Mouse (Mus musculus): ENCODE results near the gene Hbp1. TPM values are rescaled to one million over a fixed set of nuclear protein-coding genes. Genes with fewer than 3 reads are reported as not detected.

Hbp1 gene
- polyA plus RNA-seq, 1 experiment from 2014 or later = 132 TPM

- H3K4me2 ChIP-seq (replicated peaks; ENCODE audit: low read depth, low read length) = no peak overlapping the region
- H3K4me1 ChIP-seq (ENCODE audit: insufficient read depth, low read length) = no peaks in the 10 kb centered on the region
- H3K36me3 ChIP-seq (ENCODE audit: insufficient read depth, low read length) = no peaks in the 10 kb centered on the region
- H3K9ac ChIP-seq (replicated peaks; ENCODE audit: low read length) = no peak overlapping the region
- 16% methylated on average over 2 of the region's 2 CpGs for WGBS
- no peak for ATAC-seq (ENCODE audit: low FRiP score, low TSS enrichment)
- no peaks in the 10 kb centered on the region for H3K27me3 ChIP-seq (ENCODE audit: insufficient read depth, low read length)
- no peak overlapping the region for H3K4me3 ChIP-seq (ENCODE audit: low read length)
- H3K27ac ChIP-seq (ENCODE audit: low read length) = no peak overlapping the region
- no peaks in the 10 kb centered on the region for H3K9me3 ChIP-seq (ENCODE audit: low read length)
Observed at GRCm38 (mm10) chr12:31895888-31896287, 54.4 kb downstream of the Hbp1 start.

- H3K27me3 ChIP-seq (ENCODE audit: insufficient read depth, low read length) = no peaks in the 10 kb centered on the region
- 47% methylated on average over 8 of the region's 8 CpGs for WGBS
- H3K9me3 ChIP-seq (ENCODE audit: low read length) = no peaks in the 10 kb centered on the region
- no peak overlapping the region for H3K4me3 ChIP-seq (ENCODE audit: low read length)
- H3K9ac ChIP-seq (replicated peaks; ENCODE audit: low read length) = no peak overlapping the region
- no peaks in the 10 kb centered on the region for H3K36me3 ChIP-seq (ENCODE audit: insufficient read depth, low read length)
- no peak for ATAC-seq (ENCODE audit: low FRiP score, low TSS enrichment)
- no peak overlapping the region for H3K4me2 ChIP-seq (replicated peaks; ENCODE audit: low read depth, low read length)
- no peak overlapping the region for H3K27ac ChIP-seq (ENCODE audit: low read length)
- no peaks in the 10 kb centered on the region for H3K4me1 ChIP-seq (ENCODE audit: insufficient read depth, low read length)
Observed at GRCm38 (mm10) chr12:31895095-31895734, 55.1 kb downstream of the Hbp1 start.

GRCm38 (mm10) chr12:31892771-31893170, 57.6 kb downstream of the Hbp1 start:
- WGBS = 87% methylated on average over 7 of the region's 7 CpGs
- Histone ChIP-seq H3K9me3 (ENCODE audit: low read length) (no peaks in the 10 kb centered on the region), H3K4me3 (ENCODE audit: low read length) (no peak overlapping the region), H3K9ac (replicated peaks; ENCODE audit: low read length) (no peak overlapping the region), H3K4me2 (replicated peaks; ENCODE audit: low read depth, low read length) (no peak overlapping the region), H3K4me1 (ENCODE audit: insufficient read depth, low read length) (no peaks in the 10 kb centered on the region), H3K36me3 (ENCODE audit: insufficient read depth, low read length) (0 out of 2 replicates have a peak, but pooled peaks cover 3% of the 10 kb centered on the region), H3K27me3 (ENCODE audit: insufficient read depth, low read length) (no peaks in the 10 kb centered on the region), H3K27ac (ENCODE audit: low read length) (no peak overlapping the region)
- no peak for ATAC-seq (ENCODE audit: low FRiP score, low TSS enrichment)

- Histone ChIP-seq H3K4me2 (replicated peaks; ENCODE audit: low read depth, low read length) (no peak overlapping the region), H3K27ac (ENCODE audit: low read length) (no peak overlapping the region), H3K9me3 (ENCODE audit: low read length) (no peaks in the 10 kb centered on the region), H3K36me3 (ENCODE audit: insufficient read depth, low read length) (peaks cover 6% of the 10 kb centered on the region; the same call in 1 of the 2 replicates), H3K9ac (replicated peaks; ENCODE audit: low read length) (no peak overlapping the region), H3K4me3 (ENCODE audit: low read length) (no peak overlapping the region), H3K4me1 (ENCODE audit: insufficient read depth, low read length) (no peaks in the 10 kb centered on the region), H3K27me3 (ENCODE audit: insufficient read depth, low read length) (no peaks in the 10 kb centered on the region)
- no peak for ATAC-seq (ENCODE audit: low FRiP score, low TSS enrichment)
Observed at GRCm38 (mm10) chr12:31892079-31892478, 58.3 kb downstream of the Hbp1 start.

GRCm38 (mm10) chr12:31890685-31891084, 59.6 kb downstream of the Hbp1 start:
- Histone ChIP-seq H3K9ac (replicated peaks; ENCODE audit: low read length) (no peak overlapping the region), H3K4me1 (ENCODE audit: insufficient read depth, low read length) (no peaks in the 10 kb centered on the region), H3K27me3 (ENCODE audit: insufficient read depth, low read length) (no peaks in the 10 kb centered on the region), H3K4me2 (replicated peaks; ENCODE audit: low read depth, low read length) (no peak overlapping the region), H3K4me3 (ENCODE audit: low read length) (no peak overlapping the region), H3K27ac (ENCODE audit: low read length) (no peak overlapping the region), H3K9me3 (ENCODE audit: low read length) (no peaks in the 10 kb centered on the region), H3K36me3 (ENCODE audit: insufficient read depth, low read length) (peaks cover 14% of the 10 kb centered on the region; the same call in 1 of the 2 replicates)
- 77% methylated on average over 6 of the region's 6 CpGs for WGBS
- no peak for ATAC-seq (ENCODE audit: low FRiP score, low TSS enrichment)

- WGBS = 94% methylated on average over 11 of the region's 11 CpGs
- Histone ChIP-seq H3K4me2 (replicated peaks; ENCODE audit: low read depth, low read length) (no peak overlapping the region), H3K4me3 (ENCODE audit: low read length) (no peak overlapping the region), H3K36me3 (ENCODE audit: insufficient read depth, low read length) (peaks cover 14% of the 10 kb centered on the region; the same call in 1 of the 2 replicates), H3K9me3 (ENCODE audit: low read length) (no peaks in the 10 kb centered on the region), H3K27me3 (ENCODE audit: insufficient read depth, low read length) (no peaks in the 10 kb centered on the region), H3K27ac (ENCODE audit: low read length) (no peak overlapping the region), H3K9ac (replicated peaks; ENCODE audit: low read length) (no peak overlapping the region), H3K4me1 (ENCODE audit: insufficient read depth, low read length) (no peaks in the 10 kb centered on the region)
- ATAC-seq (ENCODE audit: low FRiP score, low TSS enrichment) = no peak
Observed at GRCm38 (mm10) chr12:31885844-31886606, 64.3 kb downstream of the Hbp1 start.

- Histone ChIP-seq H3K4me3 (ENCODE audit: low read length) (no peak overlapping the region), H3K36me3 (ENCODE audit: insufficient read depth, low read length) (peaks cover 14% of the 10 kb centered on the region; the same call in 1 of the 2 replicates), H3K4me1 (ENCODE audit: insufficient read depth, low read length) (no peaks in the 10 kb centered on the region), H3K27me3 (ENCODE audit: insufficient read depth, low read length) (no peaks in the 10 kb centered on the region), H3K27ac (ENCODE audit: low read length) (no peak overlapping the region), H3K9me3 (ENCODE audit: low read length) (no peaks in the 10 kb centered on the region), H3K9ac (replicated peaks; ENCODE audit: low read length) (no peak overlapping the region), H3K4me2 (replicated peaks; ENCODE audit: low read depth, low read length) (no peak overlapping the region)
- no peak for ATAC-seq (ENCODE audit: low FRiP score, low TSS enrichment)
- 83% methylated on average over 4 of the region's 4 CpGs for WGBS
Observed at GRCm38 (mm10) chr12:31885084-31885483, 65.3 kb downstream of the Hbp1 start.

- Histone ChIP-seq H3K27ac (ENCODE audit: low read length) (no peak overlapping the region), H3K27me3 (ENCODE audit: insufficient read depth, low read length) (no peaks in the 10 kb centered on the region), H3K9ac (replicated peaks; ENCODE audit: low read length) (no peak overlapping the region), H3K4me3 (ENCODE audit: low read length) (no peak overlapping the region), H3K36me3 (ENCODE audit: insufficient read depth, low read length) (peaks cover 10% of the 10 kb centered on the region; the same call in 1 of the 2 replicates), H3K4me2 (replicated peaks; ENCODE audit: low read depth, low read length) (no peak overlapping the region), H3K4me1 (ENCODE audit: insufficient read depth, low read length) (no peaks in the 10 kb centered on the region), H3K9me3 (ENCODE audit: low read length) (no peaks in the 10 kb centered on the region)
- WGBS = 94% methylated on average over 4 of the region's 4 CpGs
- ATAC-seq (ENCODE audit: low FRiP score, low TSS enrichment) = no peak
Observed at GRCm38 (mm10) chr12:31884365-31884764, 66.0 kb downstream of the Hbp1 start.

GRCm38 (mm10) chr12:31882736-31883135, 67.6 kb downstream of the Hbp1 start:
- no peak overlapping the region for H3K9ac ChIP-seq (replicated peaks; ENCODE audit: low read length)
- H3K9me3 ChIP-seq (ENCODE audit: low read length) = no peaks in the 10 kb centered on the region
- no peak overlapping the region for H3K4me2 ChIP-seq (replicated peaks; ENCODE audit: low read depth, low read length)
- H3K27ac ChIP-seq (ENCODE audit: low read length) = no peak overlapping the region
- no peaks in the 10 kb centered on the region for H3K27me3 ChIP-seq (ENCODE audit: insufficient read depth, low read length)
- no peaks in the 10 kb centered on the region for H3K4me1 ChIP-seq (ENCODE audit: insufficient read depth, low read length)
- no peak for ATAC-seq (ENCODE audit: low FRiP score, low TSS enrichment)
- peaks cover 10% of the 10 kb centered on the region; the same call in 1 of the 2 replicates for H3K36me3 ChIP-seq (ENCODE audit: insufficient read depth, low read length)
- no peak overlapping the region for H3K4me3 ChIP-seq (ENCODE audit: low read length)
- 52% methylated on average over 1 of the region's 1 CpGs for WGBS

- H3K4me1 ChIP-seq (ENCODE audit: insufficient read depth, low read length) = no peaks in the 10 kb centered on the region
- H3K4me2 ChIP-seq (replicated peaks; ENCODE audit: low read depth, low read length) = no peak overlapping the region
- no peak overlapping the region for H3K9ac ChIP-seq (replicated peaks; ENCODE audit: low read length)
- H3K4me3 ChIP-seq (ENCODE audit: low read length) = no peak overlapping the region
- 85% methylated on average over 4 of the region's 4 CpGs for WGBS
- H3K9me3 ChIP-seq (ENCODE audit: low read length) = no peaks in the 10 kb centered on the region
- no peaks in the 10 kb centered on the region for H3K27me3 ChIP-seq (ENCODE audit: insufficient read depth, low read length)
- no peaks in the 10 kb centered on the region for H3K36me3 ChIP-seq (ENCODE audit: insufficient read depth, low read length)
- ATAC-seq (ENCODE audit: low FRiP score, low TSS enrichment) = no peak
- H3K27ac ChIP-seq (ENCODE audit: low read length) = no peak overlapping the region
Observed at GRCm38 (mm10) chr12:31876775-31877174, 73.6 kb downstream of the Hbp1 start.

Measured in kidney, embryonic 16.5 days (tissue).